Mouse (Mus musculus) liver, postnatal 0 days (tissue): Measurements from ENCODE around the gene Icam2. TPM values are rescaled to one million over a fixed set of nuclear protein-coding genes. Genes with fewer than 3 reads are reported as not detected.

ENCODE experiments used
- ATAC-seq: fragments of 200-750 bp; cut with Nextera tagmentation; 2 replicates; pipeline ENCODE4 v1.8.0; 2017; ENCODE audit warnings: mild to moderate bottlenecking, moderate library complexity
- DNase-seq: peaks from one replicate; pipeline ENCODE4 v3.0.0-alpha.2; 2016
- H3K27ac ChIP-seq: fragments of 300-500 bp; sonication (generic); 2 replicates; pipeline ENCODE4 v1.5.1; 2014; ENCODE audit warnings: antibody characterized with exemption, moderate library complexity, mild to moderate bottlenecking, low read depth
- H3K27me3 ChIP-seq: fragments of 300-500 bp; sonication (generic); 2 replicates; pipeline ENCODE4 v1.6.1; 2014; ENCODE audit warnings: low read length, control low read depth, mixed read lengths; ENCODE audit not compliant: insufficient read depth
- H3K36me3 ChIP-seq: fragments of 300-500 bp; sonication (generic); replicated peaks from 2 replicates; pipeline ENCODE4 v1.6.1; 2014; ENCODE audit warnings: mild to moderate bottlenecking, control low read depth, low read length, moderate library complexity, mixed read lengths; ENCODE audit not compliant: insufficient read depth
- H3K4me1 ChIP-seq: fragments of 300-500 bp; sonication (generic); 2 replicates; pipeline ENCODE4 v1.6.1; 2014; ENCODE audit warnings: antibody characterized with exemption, mild to moderate bottlenecking, control low read depth; ENCODE audit not compliant: insufficient read depth
- H3K4me2 ChIP-seq: fragments of 300-500 bp; sonication (generic); 2 replicates; pipeline ENCODE4 v1.6.1; 2014; ENCODE audit warnings: low read depth, mild to moderate bottlenecking, low read length, moderate library complexity, mixed read lengths
- H3K4me3 ChIP-seq: fragments of 300-500 bp; sonication (generic); 2 replicates; pipeline ENCODE4 v1.5.1; 2014; ENCODE audit warnings: low read depth, low read length
- H3K9ac ChIP-seq: fragments of 300-500 bp; sonication (generic); replicated peaks from 2 replicates; pipeline ENCODE4 v1.6.1; 2014; ENCODE audit warnings: mild to moderate bottlenecking, moderate library complexity
- H3K9me3 ChIP-seq: fragments of 300-500 bp; sonication (generic); 2 replicates; pipeline ENCODE4 v1.6.1; 2016; ENCODE audit warnings: mild to moderate bottlenecking, control low read depth, low read length, mixed read lengths
- CTCF ChIP-seq: sonication (generic); IDR thresholded peaks from 2 replicates; pipeline ENCODE4 v1.5.1; 2016; ENCODE audit warnings: antibody characterized with exemption, low read depth
- EP300 ChIP-seq: IDR thresholded peaks from 2 replicates; pipeline ENCODE4 v1.6.1; 2016; ENCODE audit warnings: antibody characterized with exemption, low read depth, mild to moderate bottlenecking
- WGBS: fragments of 180-500 bp; shearing (Covaris S2); extraction: QIAGEN DNeasy Blood & Tissue Kit; methylation state at CpG from one replicate; pipeline ENCODE4 v1.1.7; 2014; ENCODE audit not compliant: insufficient replicate concordance; 5-methylcytosine and 5-hydroxymethylcytosine counted together
- polyA plus RNA-seq: library from polyadenylated mRNA; unstranded; fragments of >200 nt; fragmentation: Nextera tagmentation; extraction: Ambion mirVana; gene quantifications from 2 replicates; pipeline ENCODE4 v1.2.1, GENCODE M21; 2015

Icam2 gene
- polyA plus RNA-seq, 1 experiment from 2014 or later: 12.6 TPM

DNA sequence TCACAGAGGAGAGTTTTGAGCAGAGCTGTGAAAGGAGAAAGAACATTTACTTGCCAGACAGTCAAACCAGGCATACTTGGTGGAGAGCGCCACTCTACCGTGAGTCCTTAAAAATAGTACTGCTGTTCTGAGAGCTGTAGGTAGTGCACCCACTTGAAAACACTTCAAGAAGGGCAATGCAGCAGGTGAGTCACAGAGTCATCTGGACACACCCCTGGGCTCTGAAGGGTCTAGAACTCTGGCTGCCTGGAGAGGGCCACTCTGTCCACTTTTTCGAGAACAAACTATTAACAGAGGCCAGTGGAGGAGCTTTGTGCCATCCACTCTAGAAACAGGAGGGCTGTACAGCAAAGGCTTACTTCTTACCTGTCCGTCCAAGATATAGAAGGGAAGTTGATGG is 38.6 kb upstream of the Icam2 start:
- whole genome bisulfite sequencing: 91% methylated on average over 4 of the region's 4 CpGs
- H3K27me3 ChIP-seq: no peaks in the 10 kb centered on the region
- H3K27ac ChIP-seq: no peak overlapping the region
- peaks cover 24% of the 10 kb centered on the region for H3K4me1 ChIP-seq
- ATAC-seq (no peak), DNase-seq (no peak)
- H3K4me3 ChIP-seq: no peak overlapping the region
- peaks cover 25% of the 10 kb centered on the region for H3K36me3 ChIP-seq
- no peak for TF ChIP-seq CTCF
- no peak for TF ChIP-seq EP300
- no peak overlapping the region for H3K4me2 ChIP-seq
- H3K9ac ChIP-seq: no peak overlapping the region
- H3K9me3 ChIP-seq: no peaks in the 10 kb centered on the region

DNA sequence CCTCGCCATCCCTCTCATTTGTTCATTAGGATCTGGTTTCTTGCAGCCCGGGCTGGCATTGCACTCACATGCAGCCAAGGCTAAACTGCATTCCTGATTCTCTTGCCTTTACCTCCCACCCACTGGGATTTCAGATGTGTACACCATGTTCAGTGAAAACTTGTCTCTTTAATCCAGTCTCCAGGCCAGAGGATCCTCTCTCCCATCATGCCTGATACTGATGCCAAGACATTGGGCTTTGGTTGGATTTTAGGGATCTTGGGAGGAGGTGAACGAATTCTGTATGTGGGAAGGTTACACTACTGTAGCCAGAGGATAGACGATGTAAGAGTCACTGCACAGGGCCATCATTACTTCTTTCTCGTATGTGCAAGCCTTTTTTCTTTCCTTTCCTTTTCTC is 37.3 kb upstream of the Icam2 start:
- no peak overlapping the region for H3K4me3 ChIP-seq
- TF ChIP-seq EP300 (no peak), CTCF (no peak)
- H3K4me1 ChIP-seq: peaks cover 23% of the 10 kb centered on the region
- no peak overlapping the region for H3K27ac ChIP-seq
- ATAC-seq (no peak), DNase-seq (no peak)
- WGBS: 83% methylated on average over 5 of the region's 5 CpGs
- no peaks in the 10 kb centered on the region for H3K9me3 ChIP-seq
- no peak overlapping the region for H3K9ac ChIP-seq
- H3K4me2 ChIP-seq: no peak overlapping the region
- H3K27me3 ChIP-seq: no peaks in the 10 kb centered on the region
- H3K36me3 ChIP-seq: peaks cover 25% of the 10 kb centered on the region

DNA sequence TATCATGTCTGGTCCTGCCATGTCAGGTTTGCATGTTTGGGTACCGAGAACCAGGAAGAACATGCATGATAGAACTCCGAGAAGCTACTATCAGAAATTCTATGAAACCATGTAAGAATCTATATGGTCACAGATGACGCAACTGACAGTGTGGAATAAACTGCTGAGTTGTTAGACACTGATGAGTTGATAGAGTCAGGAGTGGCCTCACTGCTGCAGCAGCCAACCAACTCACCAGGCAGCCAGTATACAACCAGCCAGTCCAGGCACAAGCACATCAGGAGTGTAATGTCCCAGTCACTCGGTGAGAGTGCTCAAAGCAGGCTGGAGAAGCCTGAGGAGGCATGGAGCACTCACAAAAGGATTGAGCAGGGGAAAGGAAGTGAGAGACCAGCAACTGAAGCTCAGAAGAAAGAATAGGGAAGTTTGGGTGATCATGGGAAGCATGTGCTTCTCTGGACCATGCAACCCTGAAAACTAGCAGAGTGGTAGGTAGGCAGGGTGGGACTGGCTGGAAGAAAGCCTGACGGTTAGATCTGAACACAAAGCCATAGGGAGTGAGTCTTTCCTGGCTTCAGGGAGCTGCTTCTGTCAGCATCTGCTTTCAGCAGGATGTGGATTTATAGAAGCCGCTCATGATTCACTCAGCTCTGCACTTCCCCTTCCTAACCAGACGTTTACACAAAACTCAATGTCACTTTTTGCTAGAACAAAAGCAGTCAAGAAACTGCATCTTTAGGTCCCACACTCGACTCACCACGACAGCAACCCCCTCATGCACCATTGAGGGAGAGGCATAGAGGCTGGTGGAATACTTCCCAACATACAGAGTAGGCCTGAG is 31.6 kb upstream of the Icam2 start:
- H3K27me3 ChIP-seq: no peaks in the 10 kb centered on the region
- H3K4me2 ChIP-seq: no peak overlapping the region
- DNase-seq (no peak), ATAC-seq (0 out of 2 replicates have a peak, but pooled peaks have one; percentile 14)
- no peak overlapping the region for H3K9ac ChIP-seq
- peaks cover 19% of the 10 kb centered on the region for H3K36me3 ChIP-seq
- H3K4me3 ChIP-seq: no peak overlapping the region
- H3K27ac ChIP-seq: peak overlapping the region; percentile 64
- no peaks in the 10 kb centered on the region for H3K9me3 ChIP-seq
- TF ChIP-seq CTCF (no peak), EP300 (no peak)
- H3K4me1 ChIP-seq: peaks cover 10% of the 10 kb centered on the region
- 38% methylated on average over 9 of the region's 9 CpGs for WGBS

DNA sequence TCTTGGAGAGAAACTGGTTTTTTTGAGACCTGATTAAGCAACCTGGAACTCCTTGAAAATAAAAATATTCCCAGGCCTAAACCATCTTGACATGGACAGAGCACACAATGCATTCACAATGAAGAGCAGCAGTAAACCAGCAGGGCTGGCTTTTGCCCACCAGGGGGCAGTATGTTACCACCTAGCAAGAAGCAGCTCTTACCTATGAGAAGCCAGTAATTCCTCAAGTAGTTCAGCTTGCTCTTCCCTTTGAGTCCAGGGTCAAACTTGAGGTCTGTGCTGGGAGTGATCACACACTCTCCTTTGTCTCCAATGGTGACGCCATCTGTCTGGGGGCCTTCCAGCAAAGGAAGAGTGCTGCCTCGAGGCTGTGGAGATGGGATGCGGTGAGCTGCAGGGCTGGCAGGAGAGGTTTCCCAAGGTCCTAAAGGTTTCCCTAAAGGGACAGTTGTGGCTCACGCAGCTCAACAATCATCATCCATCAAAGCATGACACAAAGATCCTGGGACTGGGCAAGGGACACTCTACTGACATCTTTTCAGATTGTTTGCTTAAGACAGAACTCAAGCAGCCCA is 30.8 kb upstream of the Icam2 start:
- H3K4me1 ChIP-seq: peaks cover 14% of the 10 kb centered on the region
- H3K9me3 ChIP-seq: no peaks in the 10 kb centered on the region
- no peaks in the 10 kb centered on the region for H3K27me3 ChIP-seq
- DNase-seq (peak; percentile 89), ATAC-seq (peak; percentile 73)
- 44% methylated on average over 4 of the region's 4 CpGs for WGBS
- no peak overlapping the region for H3K9ac ChIP-seq
- H3K4me3 ChIP-seq: no peak overlapping the region
- no peak overlapping the region for H3K27ac ChIP-seq
- TF ChIP-seq EP300 (no peak), CTCF (peak; percentile 99)
- no peak overlapping the region for H3K4me2 ChIP-seq
- H3K36me3 ChIP-seq: peaks cover 24% of the 10 kb centered on the region

DNA sequence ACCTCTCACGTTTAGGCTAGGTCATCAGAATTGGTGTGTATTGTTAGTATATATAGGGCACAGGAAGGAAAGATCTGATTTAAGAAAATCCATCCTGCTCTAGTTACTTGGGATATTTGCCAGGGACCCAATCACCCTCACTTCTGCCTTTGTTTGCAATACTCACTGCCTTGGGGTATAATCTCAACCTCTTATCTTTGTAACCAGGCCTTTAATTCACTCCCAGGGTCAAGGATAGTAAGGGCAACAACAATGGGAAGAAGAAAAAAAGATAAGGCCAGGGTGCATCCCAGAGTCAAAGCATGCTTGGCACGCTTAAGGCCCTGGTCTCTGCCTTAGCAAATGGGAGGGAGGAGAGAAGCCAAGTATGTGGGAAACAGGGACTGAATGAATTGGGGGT is 30.0 kb upstream of the Icam2 start:
- no peaks in the 10 kb centered on the region for H3K27me3 ChIP-seq
- peaks cover 14% of the 10 kb centered on the region for H3K4me1 ChIP-seq
- H3K9me3 ChIP-seq: no peaks in the 10 kb centered on the region
- no peak for ATAC-seq
- 58% methylated on average over 2 of the region's 2 CpGs for WGBS
- no peak overlapping the region for H3K9ac ChIP-seq
- DNase-seq: no peak
- TF ChIP-seq EP300 (no peak), CTCF (no peak)
- peaks cover 25% of the 10 kb centered on the region for H3K36me3 ChIP-seq
- no peak overlapping the region for H3K4me2 ChIP-seq
- no peak overlapping the region for H3K27ac ChIP-seq
- H3K4me3 ChIP-seq: no peak overlapping the region

DNA sequence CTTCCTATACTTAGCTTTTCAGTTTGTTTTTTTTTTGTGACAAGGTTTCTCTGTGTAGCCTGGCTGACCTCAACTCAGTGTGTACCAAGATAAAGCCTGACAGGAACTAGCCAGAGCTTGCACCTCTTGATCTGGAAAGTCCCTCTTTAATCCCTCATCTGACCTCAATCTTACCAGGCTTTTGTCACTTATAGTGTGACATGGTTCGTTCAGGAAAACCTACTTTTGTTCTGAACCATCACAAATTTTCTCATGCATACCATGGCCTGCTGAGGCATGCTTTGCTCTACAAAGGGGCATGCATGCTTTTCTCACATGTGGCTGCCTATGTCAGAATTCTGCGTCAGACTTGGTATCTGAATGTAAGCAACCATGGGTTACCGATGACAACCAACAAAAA is 28.5 kb upstream of the Icam2 start:
- Histone ChIP-seq H3K4me2 (no peak overlapping the region), H3K9me3 (no peaks in the 10 kb centered on the region), H3K4me1 (peaks cover 14% of the 10 kb centered on the region), H3K36me3 (peaks cover 26% of the 10 kb centered on the region), H3K27me3 (no peaks in the 10 kb centered on the region), H3K9ac (no peak overlapping the region), H3K4me3 (no peak overlapping the region), H3K27ac (no peak overlapping the region)
- ATAC-seq (no peak), DNase-seq (no peak)
- WGBS: 65% methylated on average over 3 of the region's 3 CpGs
- TF ChIP-seq CTCF (no peak), EP300 (no peak)
